Mouse (Mus musculus): ENCODE measurements around the gene Chd3. TPM values are rescaled to one million over a fixed set of nuclear protein-coding genes. Genes with fewer than 3 reads are reported as not detected.
"Not testable (repeated sequence)": the region's sequence is repeated elsewhere in the genome, so short reads cannot be mapped to it uniquely, and the experiment has no call there.

The Chd3 gene
- polyA plus RNA-seq, 1 experiment from 2014 or later = 8.7 TPM

- Histone ChIP-seq H3K36me3 (replicated peaks; ENCODE audit: insufficient read depth, low read length) (peaks cover 7% of the 10 kb centered on the region; the same call in 1 of the 2 replicates), H3K4me2 (ENCODE audit: low read depth, low read length) (peak within 1 kb of the TSS; percentile 88), H3K4me1 (ENCODE audit: insufficient read depth) (peaks cover 28% of the 10 kb centered on the region), H3K9me3 (ENCODE audit: low read length) (no peaks in the 10 kb centered on the region), H3K27me3 (ENCODE audit: insufficient read depth, low read length) (peaks cover 22% of the 10 kb centered on the region), H3K27ac (ENCODE audit: low read depth) (peak within 1 kb of the TSS; percentile 86), H3K4me3 (ENCODE audit: low read depth, low read length) (peak within 1 kb of the TSS; percentile 63), H3K9ac (replicated peaks) (peak within 1 kb of the TSS; percentile 80)
- ATAC-seq = peak; percentile 94
- no peak for TF ChIP-seq CTCF (IDR thresholded peaks at IDR 0.05; ENCODE audit: low read depth)
- TF ChIP-seq EP300 (IDR thresholded peaks at IDR 0.05; ENCODE audit: low read depth) = peak; percentile 41
- WGBS (ENCODE audit: insufficient replicate concordance) = under 1% methylated on average over 30 of the region's 30 CpGs
- DNase-seq = peak; percentile 99
These were observed 45.5 kb downstream of the Chd3 start, which contains the start of the genes Cntrob and Trappc1 for GRCm38 (mm10) chr11:69323667-69324111. Gene Cntrob, minus strand, starts transcription at chr11:69323775. Gene Trappc1, plus strand, starts transcription at chr11:69323980.

GRCm38 (mm10) chr11:69322693-69323471, 46.3 kb downstream of the Chd3 start:
- H3K27me3 ChIP-seq (ENCODE audit: insufficient read depth, low read length) = peaks cover 16% of the 10 kb centered on the region
- H3K9me3 ChIP-seq (ENCODE audit: low read length) = no peaks in the 10 kb centered on the region
- no peak for DNase-seq
- peak overlapping the region; percentile 88 for H3K4me2 ChIP-seq (ENCODE audit: low read depth, low read length)
- H3K4me3 ChIP-seq (ENCODE audit: low read depth, low read length) = peak overlapping the region; percentile 63
- peak overlapping the region; percentile 80 for H3K9ac ChIP-seq (replicated peaks)
- peak overlapping the region; percentile 86 for H3K27ac ChIP-seq (ENCODE audit: low read depth)
- H3K4me1 ChIP-seq (ENCODE audit: insufficient read depth) = peaks cover 28% of the 10 kb centered on the region
- 23% methylated on average over 18 of the region's 18 CpGs for WGBS (ENCODE audit: insufficient replicate concordance)
- no peak for ATAC-seq
- no peak for TF ChIP-seq EP300 (IDR thresholded peaks at IDR 0.05; ENCODE audit: low read depth)
- no peak for TF ChIP-seq CTCF (IDR thresholded peaks at IDR 0.05; ENCODE audit: low read depth)
- peaks cover 9% of the 10 kb centered on the region; the same call in 1 of the 2 replicates for H3K36me3 ChIP-seq (replicated peaks; ENCODE audit: insufficient read depth, low read length)

GRCm38 (mm10) chr11:69322010-69322409, 47.2 kb downstream of the Chd3 start:
- 79% methylated on average over 6 of the region's 6 CpGs for WGBS (ENCODE audit: insufficient replicate concordance)
- H3K9ac ChIP-seq (replicated peaks) = no peak overlapping the region
- DNase-seq (no peak), ATAC-seq (no peak)
- H3K27ac ChIP-seq (ENCODE audit: low read depth) = no peak overlapping the region
- peaks cover 9% of the 10 kb centered on the region for H3K36me3 ChIP-seq (replicated peaks; ENCODE audit: insufficient read depth, low read length)
- H3K4me2 ChIP-seq (ENCODE audit: low read depth, low read length) = peak overlapping the region; percentile 88; the same call in 1 of the 2 replicates
- peaks cover 28% of the 10 kb centered on the region for H3K4me1 ChIP-seq (ENCODE audit: insufficient read depth)
- no peak overlapping the region for H3K4me3 ChIP-seq (ENCODE audit: low read depth, low read length)
- H3K9me3 ChIP-seq (ENCODE audit: low read length) = no peaks in the 10 kb centered on the region
- no peak for TF ChIP-seq EP300 (IDR thresholded peaks at IDR 0.05; ENCODE audit: low read depth)
- TF ChIP-seq CTCF (IDR thresholded peaks at IDR 0.05; ENCODE audit: low read depth) = no peak
- H3K27me3 ChIP-seq (ENCODE audit: insufficient read depth, low read length) = peaks cover 7% of the 10 kb centered on the region

GRCm38 (mm10) chr11:69321580-69321979, 47.6 kb downstream of the Chd3 start:
- Histone ChIP-seq H3K27me3 (ENCODE audit: insufficient read depth, low read length) (peaks cover 3% of the 10 kb centered on the region), H3K9me3 (ENCODE audit: low read length) (no peaks in the 10 kb centered on the region), H3K9ac (replicated peaks) (no peak overlapping the region), H3K4me1 (ENCODE audit: insufficient read depth) (peaks cover 24% of the 10 kb centered on the region), H3K36me3 (replicated peaks; ENCODE audit: insufficient read depth, low read length) (peaks cover 9% of the 10 kb centered on the region), H3K27ac (ENCODE audit: low read depth) (no peak overlapping the region), H3K4me3 (ENCODE audit: low read depth, low read length) (no peak overlapping the region), H3K4me2 (ENCODE audit: low read depth, low read length) (no peak overlapping the region)
- ATAC-seq (no peak), DNase-seq (no peak)
- 94% methylated on average over 6 of the region's 6 CpGs for WGBS (ENCODE audit: insufficient replicate concordance)
- TF ChIP-seq CTCF (IDR thresholded peaks at IDR 0.05; ENCODE audit: low read depth) (no peak), EP300 (IDR thresholded peaks at IDR 0.05; ENCODE audit: low read depth) (no peak)

- H3K36me3 ChIP-seq (replicated peaks; ENCODE audit: insufficient read depth, low read length); H3K4me2 ChIP-seq (ENCODE audit: low read depth, low read length): not testable (repeated sequence)
These were observed 51.2 kb downstream of the Chd3 start for GRCm38 (mm10) chr11:69318000-69318399.

GRCm38 (mm10) chr11:69316361-69316760, 52.8 kb downstream of the Chd3 start:
- Histone ChIP-seq H3K4me3 (ENCODE audit: low read depth, low read length) (no peak overlapping the region), H3K4me2 (ENCODE audit: low read depth, low read length) (no peak overlapping the region), H3K9me3 (ENCODE audit: low read length) (no peaks in the 10 kb centered on the region), H3K9ac (replicated peaks) (no peak overlapping the region), H3K27ac (ENCODE audit: low read depth) (no peak overlapping the region), H3K36me3 (replicated peaks; ENCODE audit: insufficient read depth, low read length) (peaks cover 9% of the 10 kb centered on the region), H3K4me1 (ENCODE audit: insufficient read depth) (no peaks in the 10 kb centered on the region), H3K27me3 (ENCODE audit: insufficient read depth, low read length) (no peaks in the 10 kb centered on the region)
- DNase-seq (no peak), ATAC-seq (no peak)
- TF ChIP-seq EP300 (IDR thresholded peaks at IDR 0.05; ENCODE audit: low read depth) (no peak), CTCF (IDR thresholded peaks at IDR 0.05; ENCODE audit: low read depth) (no peak)
- 91% methylated on average over 6 of the region's 6 CpGs for WGBS (ENCODE audit: insufficient replicate concordance)

More at GRCm38 (mm10) chr11:69318000-69318399, 51.2 kb downstream of the Chd3 start:
- not testable (repeated sequence) for ATAC-seq; H3K27me3 ChIP-seq (ENCODE audit: insufficient read depth, low read length); H3K4me3 ChIP-seq (ENCODE audit: low read depth, low read length); H3K27ac ChIP-seq (ENCODE audit: low read depth); H3K4me1 ChIP-seq (ENCODE audit: insufficient read depth); DNase-seq; H3K9ac ChIP-seq (replicated peaks); H3K9me3 ChIP-seq (ENCODE audit: low read length)
- 84% methylated on average over 3 of the region's 3 CpGs for WGBS (ENCODE audit: insufficient replicate concordance)
